Mouse (Mus musculus) liver, embryonic 14.5 days (tissue): Measurements from ENCODE around the gene Psmb3.

Experiments
- CTCF ChIP-seq: IDR thresholded peaks from 2 replicates; pipeline ENCODE4 v1.5.1; 2016; ENCODE audit warnings: antibody characterized with exemption, low read depth, control low read depth
- EP300 ChIP-seq: IDR thresholded peaks from 2 replicates; pipeline ENCODE4 v1.6.1; 2016; ENCODE audit warnings: antibody characterized with exemption, low read depth

- no peak for TF ChIP-seq CTCF
- no peak for TF ChIP-seq EP300
These were observed 41.0 kb downstream of the Psmb3 start, which contains the start of gene Pip4k2b for GRCm38 (mm10) chr11:97744063-97744717.
